Mouse (Mus musculus) thymus, adult 2 months (tissue): ENCODE measurements around the gene Drd5. TPM values are rescaled to one million over a fixed set of nuclear protein-coding genes. Genes with fewer than 3 reads are reported as not detected.

Source experiments
- DNase-seq: peaks from one replicate; pipeline ENCODE4 v3.0.0; 2021
- H3K27ac ChIP-seq: fragments of 200-500 bp; 2 replicates; pipeline ENCODE4 v1.5.1; 2012; ENCODE audit warnings: low read length, control low read depth; ENCODE audit not compliant: control insufficient read depth, insufficient read depth
- H3K27me3 ChIP-seq: fragments of 200-500 bp; 2 replicates; pipeline ENCODE4 v1.6.1; 2012; ENCODE audit warnings: mild to moderate bottlenecking, low read length, moderate library complexity, mixed read lengths; ENCODE audit not compliant: control insufficient read depth, insufficient read depth
- H3K36me3 ChIP-seq: fragments of 200-500 bp; 2 replicates; pipeline ENCODE4 v1.6.1; 2012; ENCODE audit warnings: mild to moderate bottlenecking, low read length, moderate library complexity; ENCODE audit not compliant: control insufficient read depth, insufficient read depth
- H3K4me1 ChIP-seq: fragments of 200-500 bp; replicated peaks from 2 replicates; pipeline ENCODE4 v1.6.1; 2012; ENCODE audit warnings: low read length; ENCODE audit not compliant: control insufficient read depth, insufficient read depth
- H3K4me3 ChIP-seq: fragments of 200-500 bp; 2 replicates; pipeline ENCODE4 v1.5.1; 2012; ENCODE audit warnings: mild to moderate bottlenecking, low read length, control low read depth, moderate library complexity; ENCODE audit not compliant: control insufficient read depth, insufficient read depth
- CTCF ChIP-seq: fragments of 200-500 bp; IDR thresholded peaks from 2 replicates; pipeline ENCODE4 v1.5.1; 2012; ENCODE audit warnings: mild to moderate bottlenecking, control low read depth, low read length, moderate library complexity, borderline replicate concordance; ENCODE audit not compliant: control insufficient read depth, poor library complexity, insufficient read depth; ENCODE audit errors: extremely low read depth
- POLR2A ChIP-seq: fragments of 200-500 bp; IDR thresholded peaks from 2 replicates; pipeline ENCODE4 v1.6.1; 2012; ENCODE audit warnings: mild to moderate bottlenecking, low read length, control low read depth, moderate library complexity; ENCODE audit not compliant: control insufficient read depth, poor library complexity, insufficient read depth; ENCODE audit errors: extremely low read depth
- WGBS: fragments of 180-500 bp; shearing (Covaris S2); methylation state at CpG from one replicate; pipeline ENCODE4 v1.1.7; 2018; 5-methylcytosine and 5-hydroxymethylcytosine counted together
- polyA plus RNA-seq: library from polyadenylated mRNA; depleted of rRNA; stranded (reverse); fragments of >200 nt; gene quantifications from 2 replicates; pipeline ENCODE4 v1.2.3, GENCODE M21; 2012; rRNA removed

The Drd5 gene
- polyA plus RNA-seq, 1 experiment: 0.12 TPM

DNA sequence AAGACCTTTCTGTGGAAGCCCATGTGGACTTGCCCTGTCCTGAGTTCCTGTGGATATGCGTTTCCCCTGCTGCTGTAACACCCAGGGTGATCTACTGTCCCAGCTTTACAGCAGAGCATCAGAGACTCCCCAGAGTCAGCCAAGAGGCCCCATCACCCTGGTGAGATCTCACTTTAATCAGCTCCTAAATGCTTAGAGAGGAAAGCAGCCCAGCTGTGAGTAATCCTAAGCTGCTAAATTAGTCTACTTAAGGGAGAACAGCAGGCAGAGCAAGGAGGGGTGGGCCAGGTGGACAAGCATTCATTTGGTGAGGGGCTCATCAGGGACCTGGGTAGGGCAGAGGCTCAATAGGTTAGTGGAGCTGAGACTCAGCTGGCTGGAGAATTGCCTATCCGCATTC, 46.4 kb downstream of the Drd5 start:
- Histone ChIP-seq H3K27ac (no peak overlapping the region), H3K4me1 (no peaks in the 10 kb centered on the region; the same call in 1 of the 2 replicates), H3K36me3 (no peaks in the 10 kb centered on the region), H3K4me3 (no peak overlapping the region), H3K27me3 (no peaks in the 10 kb centered on the region)
- DNase-seq: no peak
- WGBS: 97% methylated on average over 2 of the region's 2 CpGs
- no peak for TF ChIP-seq CTCF

DNA sequence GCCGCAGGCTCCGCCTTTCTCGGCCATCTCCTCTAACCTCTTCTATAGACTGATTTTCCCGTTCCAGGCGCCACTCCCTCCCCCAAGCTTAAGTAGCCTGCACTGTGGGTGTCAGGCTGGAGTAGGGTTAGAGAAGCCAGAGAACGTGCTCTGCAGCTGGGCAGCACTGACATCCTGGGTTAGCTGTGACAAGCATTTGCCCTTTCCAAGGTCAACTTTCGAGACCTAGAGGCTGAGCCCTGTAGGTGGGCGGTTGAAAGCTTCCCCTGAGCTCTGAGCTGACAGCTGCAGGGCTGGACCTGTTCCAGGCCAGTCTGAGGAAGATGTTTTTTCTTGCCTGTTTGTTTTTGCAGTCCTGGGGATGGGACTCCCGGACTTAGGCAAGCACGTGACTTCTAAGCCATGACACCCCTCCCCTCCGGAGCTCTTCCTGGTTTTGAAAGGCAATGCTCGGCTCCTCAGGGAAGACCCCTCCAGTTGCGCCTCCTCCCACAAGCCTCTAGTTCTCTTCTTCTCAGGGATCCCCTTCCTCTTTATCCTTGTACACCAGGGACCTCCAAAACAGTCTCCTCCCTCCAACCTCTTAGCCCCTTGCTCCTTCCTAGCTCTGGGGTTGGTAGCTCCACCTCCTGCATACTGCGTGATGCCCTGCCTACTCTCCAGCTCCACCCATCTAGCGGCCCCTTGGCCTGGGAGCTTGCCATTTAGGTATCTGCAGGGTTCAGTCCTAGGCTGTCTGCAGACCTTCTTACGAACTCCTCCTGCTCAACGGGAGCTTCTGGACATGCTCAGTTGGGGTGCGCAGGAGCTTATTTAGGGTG, 47.7 kb downstream of the Drd5 start:
- peak overlapping the region; percentile 35 for H3K4me3 ChIP-seq
- no peaks in the 10 kb centered on the region; the same call in 1 of the 2 replicates for H3K4me1 ChIP-seq
- 52% methylated on average over 18 of the region's 18 CpGs for WGBS

DNA sequence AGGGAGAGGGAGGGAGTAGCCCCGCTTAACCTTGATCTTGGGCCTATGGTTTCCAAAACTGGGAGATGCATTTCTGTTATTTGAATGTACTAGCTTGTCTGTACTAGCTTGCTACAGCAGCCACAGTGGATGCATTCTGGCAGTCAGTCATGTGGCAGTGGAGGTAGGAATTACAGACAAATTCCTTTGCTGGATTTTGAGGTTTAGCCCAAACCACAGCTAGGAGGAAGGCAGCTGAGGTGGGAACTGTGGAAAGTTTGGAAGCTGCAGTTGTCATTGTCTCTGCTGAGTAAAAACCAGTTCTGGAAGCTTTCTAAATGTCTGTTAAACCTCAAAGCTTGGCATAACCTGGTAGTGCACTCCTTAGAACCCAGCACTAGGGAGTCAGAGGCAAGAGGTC, 52.1 kb downstream of the Drd5 start:
- TF ChIP-seq CTCF (no peak), POLR2A (no peak)
- no peaks in the 10 kb centered on the region; the same call in 1 of the 2 replicates for H3K4me1 ChIP-seq
- no peaks in the 10 kb centered on the region for H3K27me3 ChIP-seq
- no peak for DNase-seq
- H3K4me3 ChIP-seq: no peak overlapping the region
- no peak overlapping the region for H3K27ac ChIP-seq
- no peaks in the 10 kb centered on the region for H3K36me3 ChIP-seq
- WGBS: 75% methylated on average over 1 of the region's 1 CpGs

More for the DNA sequence above, 47.7 kb downstream of the Drd5 start:
- H3K27me3 ChIP-seq: no peaks in the 10 kb centered on the region
- H3K27ac ChIP-seq: no peak overlapping the region
- no peaks in the 10 kb centered on the region for H3K36me3 ChIP-seq
- TF ChIP-seq CTCF (no peak), POLR2A (no peak)
- DNase-seq: peak; percentile 7

Other genes starting within 250 kb of the Drd5 start
- gene Nsg1, start 159.5 kb upstream of the Drd5 start, polyA plus RNA-seq: 4.3 and 5.8 TPM in 2 replicates
- 35.2 and 38.9 TPM in 2 replicates for gene Zbtb49, start 98.9 kb upstream of the Drd5 start, polyA plus RNA-seq
- gene Lyar, start 98.9 kb upstream of the Drd5 start, polyA plus RNA-seq: 8.1 and 8.4 TPM in 2 replicates
- gene Tmem128, start 59.2 kb upstream of the Drd5 start, polyA plus RNA-seq: 43.8 and 57.1 TPM in 2 replicates
- gene Otop1, start 43.4 kb upstream of the Drd5 start, polyA plus RNA-seq: 2.2 and 5.9 TPM in 2 replicates
- 6.5 and 9.0 TPM in 2 replicates for gene Slc2a9, start 183.8 kb downstream of the Drd5 start, polyA plus RNA-seq
- 272 and 306 TPM in 2 replicates for gene Wdr1, start 243.9 kb downstream of the Drd5 start, polyA plus RNA-seq